Mouse (Mus musculus) adrenal gland, postnatal 14 days (tissue): ENCODE results near the gene Gpr15. TPM values are rescaled to one million over a fixed set of nuclear protein-coding genes. Genes with fewer than 3 reads are reported as not detected.
A peak's percentile ranks its signal among the peaks of the same experiment; 100 is the strongest.

ENCODE experiments used
- DNase-seq: peaks from one replicate; pipeline ENCODE4 v3.0.0; 2021; ENCODE audit warnings: mixed read lengths
- total RNA-seq: library from RNA; stranded (reverse); gene quantifications from 2 replicates; pipeline ENCODE4 v1.2.3, GENCODE M21; 2021

The Gpr15 gene
- total RNA-seq, 1 experiment from 2014 or later, result not detected

- DNase-seq, result peak; percentile 33
Observed at GRCm38 (mm10) chr16:58701779-58702178, 17.1 kb downstream of the Gpr15 start.

- DNase-seq, result no peak
Observed at GRCm38 (mm10) chr16:58700816-58701424, 17.9 kb downstream of the Gpr15 start.

GRCm38 (mm10) chr16:58700174-58700573 is 18.7 kb downstream of the Gpr15 start:
- DNase-seq, result no peak

GRCm38 (mm10) chr16:58697261-58697660 is 21.6 kb downstream of the Gpr15 start:
- no peak for DNase-seq

GRCm38 (mm10) chr16:58696796-58697195 is 22.1 kb downstream of the Gpr15 start:
- no peak for DNase-seq

GRCm38 (mm10) chr16:58694091-58694490 is 24.8 kb downstream of the Gpr15 start:
- DNase-seq, result no peak

GRCm38 (mm10) chr16:58690322-58690732 is 28.5 kb downstream of the Gpr15 start:
- no peak for DNase-seq

- DNase-seq, result no peak
Observed at GRCm38 (mm10) chr16:58689555-58690169, 29.2 kb downstream of the Gpr15 start.

GRCm38 (mm10) chr16:58688534-58688933 is 30.3 kb downstream of the Gpr15 start:
- no peak for DNase-seq

GRCm38 (mm10) chr16:58685548-58686537 is 33.0 kb downstream of the Gpr15 start:
- DNase-seq, result no peak

- no peak for DNase-seq
Observed at GRCm38 (mm10) chr16:58684537-58684936, 34.3 kb downstream of the Gpr15 start.

- no peak for DNase-seq
Observed at GRCm38 (mm10) chr16:58683911-58684310, 35.0 kb downstream of the Gpr15 start.

GRCm38 (mm10) chr16:58682870-58683269 is 36.0 kb downstream of the Gpr15 start:
- DNase-seq, result no peak

GRCm38 (mm10) chr16:58682046-58682445 is 36.8 kb downstream of the Gpr15 start:
- DNase-seq, result no peak

GRCm38 (mm10) chr16:58678660-58679059 is 40.2 kb downstream of the Gpr15 start:
- DNase-seq, result no peak

- no peak for DNase-seq
Observed at GRCm38 (mm10) chr16:58677491-58677890, 41.4 kb downstream of the Gpr15 start.

GRCm38 (mm10) chr16:58676633-58677032 is 42.2 kb downstream of the Gpr15 start:
- no peak for DNase-seq

GRCm38 (mm10) chr16:58676156-58676555 is 42.7 kb downstream of the Gpr15 start:
- no peak for DNase-seq

- DNase-seq, result no peak
Observed at GRCm38 (mm10) chr16:58675256-58675655, 43.6 kb downstream of the Gpr15 start.

- DNase-seq, result no peak
Observed at GRCm38 (mm10) chr16:58673811-58674410, 45.0 kb downstream of the Gpr15 start.

GRCm38 (mm10) chr16:58672396-58672795 is 46.5 kb downstream of the Gpr15 start:
- DNase-seq, result no peak

GRCm38 (mm10) chr16:58671212-58671985 is 47.5 kb downstream of the Gpr15 start:
- no peak for DNase-seq
